Mouse (Mus musculus): ENCODE results near the gene Gm42715. TPM values are rescaled to one million over a fixed set of nuclear protein-coding genes. Genes with fewer than 3 reads are reported as not detected.
A peak's percentile ranks its signal among the peaks of the same experiment; 100 is the strongest.

Gm42715 gene
- polyA plus RNA-seq, 1 experiment: 13.1 TPM

DNA sequence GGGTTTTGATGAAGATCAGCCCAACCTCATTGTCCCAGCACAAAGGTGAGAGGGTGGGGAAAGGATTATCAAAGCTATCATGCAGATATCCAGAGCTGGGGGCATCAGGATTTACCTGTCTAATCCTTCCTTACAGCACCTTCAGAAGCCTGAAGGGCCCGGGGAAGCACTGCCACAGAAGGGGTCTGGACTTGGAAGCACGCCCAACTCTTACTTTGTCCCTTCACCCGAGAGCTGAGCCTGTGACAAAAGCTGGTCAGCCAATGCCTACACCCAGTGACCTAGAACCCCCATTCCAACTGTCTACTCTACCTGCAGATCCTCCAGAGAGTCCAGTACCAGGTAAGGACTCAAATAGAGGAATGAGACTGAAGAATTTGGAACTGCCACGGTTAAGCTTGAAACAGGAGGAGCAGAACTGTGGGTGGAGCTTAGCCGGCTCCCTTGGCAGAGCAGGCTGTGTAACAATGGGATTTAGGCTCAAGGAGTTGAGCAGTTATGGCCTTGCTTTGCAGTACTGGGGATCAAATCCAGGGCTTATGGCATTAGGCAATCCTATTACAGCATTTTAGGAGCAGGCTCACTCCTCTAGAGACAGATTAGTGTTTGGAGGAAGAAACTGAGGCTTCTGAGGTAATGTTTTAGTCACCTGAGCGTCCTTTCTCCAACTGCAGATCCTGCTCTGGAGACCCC, 44.9 kb upstream of the Gm42715 start:
- TF ChIP-seq POLR2A (IDR thresholded peaks at IDR 0.05; ENCODE audit: low read depth, low read length) (no peak), CTCF (conservative IDR thresholded peaks at IDR 0.05; ENCODE audit: insufficient read depth, insufficient read length, low read depth, low read length) (no peak)
- DNase-seq: peak; percentile 26
- 57% methylated on average over 6 of the region's 6 CpGs for WGBS
- no peak overlapping the region for H3K27ac ChIP-seq (ENCODE audit: insufficient read depth, low read depth, low read length)
- H3K4me3 ChIP-seq (ENCODE audit: insufficient read depth, low read depth, low read length): no peak overlapping the region
- no peaks in the 10 kb centered on the region for H3K27me3 ChIP-seq (replicated peaks; ENCODE audit: control insufficient read depth, insufficient read depth, low read length)
- H3K36me3 ChIP-seq (ENCODE audit: control insufficient read depth, insufficient read depth, low read length): no peaks in the 10 kb centered on the region; the same call in none of the 2 replicates
- peaks cover 10% of the 10 kb centered on the region; the same call in 1 of the 2 replicates for H3K4me1 ChIP-seq (ENCODE audit: control insufficient read depth, insufficient read depth, low read length)

DNA sequence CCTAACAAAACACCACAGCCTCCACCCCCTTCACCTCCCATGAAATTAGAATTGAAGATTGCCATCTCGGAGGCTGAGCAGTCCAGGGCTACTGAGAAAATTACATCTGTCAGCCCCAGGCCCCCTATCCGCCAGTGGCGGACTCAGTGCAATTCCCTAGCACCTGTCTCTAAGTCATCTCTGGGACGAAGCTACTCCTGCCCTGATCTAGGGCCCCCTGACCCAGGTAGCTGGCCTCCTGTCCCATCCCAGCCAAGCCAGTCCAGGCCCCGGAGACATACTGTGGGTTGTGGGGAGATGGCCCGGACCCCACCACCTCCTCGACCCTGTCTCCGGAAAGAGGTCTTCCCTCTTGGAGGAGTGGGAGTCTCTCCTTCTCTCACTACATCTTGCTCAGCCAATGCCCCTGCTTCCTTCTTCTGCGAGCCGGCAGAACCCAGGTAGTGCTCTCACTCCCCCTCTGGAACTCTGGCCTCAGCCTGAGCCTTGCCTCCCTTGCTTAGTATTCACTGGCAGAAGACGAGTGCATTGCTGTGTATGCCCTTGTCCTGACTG, 44.1 kb upstream of the Gm42715 start:
- no peak for TF ChIP-seq CTCF (conservative IDR thresholded peaks at IDR 0.05; ENCODE audit: insufficient read depth, insufficient read length, low read depth, low read length)
- no peak for TF ChIP-seq POLR2A (IDR thresholded peaks at IDR 0.05; ENCODE audit: low read depth, low read length)
- DNase-seq: no peak
- Histone ChIP-seq H3K27ac (ENCODE audit: insufficient read depth, low read depth, low read length) (no peak overlapping the region), H3K27me3 (replicated peaks; ENCODE audit: control insufficient read depth, insufficient read depth, low read length) (no peaks in the 10 kb centered on the region), H3K4me3 (ENCODE audit: insufficient read depth, low read depth, low read length) (no peak overlapping the region), H3K4me1 (ENCODE audit: control insufficient read depth, insufficient read depth, low read length) (peaks cover 10% of the 10 kb centered on the region; the same call in 1 of the 2 replicates), H3K36me3 (ENCODE audit: control insufficient read depth, insufficient read depth, low read length) (no peaks in the 10 kb centered on the region; the same call in none of the 2 replicates)
- WGBS: 89% methylated on average over 11 of the region's 11 CpGs

- H3K36me3 ChIP-seq (ENCODE audit: control insufficient read depth, insufficient read depth, low read length): no peaks in the 10 kb centered on the region; the same call in none of the 2 replicates
- TF ChIP-seq CTCF (conservative IDR thresholded peaks at IDR 0.05; ENCODE audit: insufficient read depth, insufficient read length, low read depth, low read length) (no peak), POLR2A (IDR thresholded peaks at IDR 0.05; ENCODE audit: low read depth, low read length) (no peak)
- H3K4me1 ChIP-seq (ENCODE audit: control insufficient read depth, insufficient read depth, low read length): peaks cover 17% of the 10 kb centered on the region; the same call in 1 of the 2 replicates
- H3K4me3 ChIP-seq (ENCODE audit: insufficient read depth, low read depth, low read length): no peak overlapping the region
- 94% methylated on average over 11 of the region's 11 CpGs for WGBS
- no peaks in the 10 kb centered on the region for H3K27me3 ChIP-seq (replicated peaks; ENCODE audit: control insufficient read depth, insufficient read depth, low read length)
- no peak overlapping the region for H3K27ac ChIP-seq (ENCODE audit: insufficient read depth, low read depth, low read length)
- no peak for DNase-seq
Measured at GRCm38 (mm10) chr7:127476336-127476735, 43.0 kb upstream of the Gm42715 start.

DNA sequence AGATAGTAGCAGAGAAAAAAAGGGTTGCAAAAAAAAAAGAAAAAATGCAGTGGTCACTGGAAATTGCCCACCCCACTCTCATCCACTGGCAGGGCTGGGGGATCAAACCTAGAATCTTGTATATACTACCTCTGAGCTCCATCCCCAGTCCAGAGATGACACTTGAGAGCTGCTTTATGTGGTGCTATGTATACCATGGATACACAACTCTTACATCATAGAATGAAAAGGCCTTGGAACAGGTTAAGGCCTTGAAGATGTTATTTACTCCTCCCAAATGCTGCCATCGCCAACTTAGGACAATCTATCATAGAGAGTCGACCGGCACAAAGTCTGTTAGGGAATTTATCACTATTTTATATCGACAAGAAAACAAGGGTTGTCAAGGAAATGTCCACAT, 42.5 kb upstream of the Gm42715 start:
- Histone ChIP-seq H3K4me1 (ENCODE audit: control insufficient read depth, insufficient read depth, low read length) (peaks cover 17% of the 10 kb centered on the region; the same call in 1 of the 2 replicates), H3K4me3 (ENCODE audit: insufficient read depth, low read depth, low read length) (no peak overlapping the region), H3K27me3 (replicated peaks; ENCODE audit: control insufficient read depth, insufficient read depth, low read length) (no peaks in the 10 kb centered on the region), H3K36me3 (ENCODE audit: control insufficient read depth, insufficient read depth, low read length) (no peaks in the 10 kb centered on the region; the same call in none of the 2 replicates), H3K27ac (ENCODE audit: insufficient read depth, low read depth, low read length) (peak overlapping the region; percentile 61)
- DNase-seq: no peak
- TF ChIP-seq POLR2A (IDR thresholded peaks at IDR 0.05; ENCODE audit: low read depth, low read length): no peak
- TF ChIP-seq CTCF (conservative IDR thresholded peaks at IDR 0.05; ENCODE audit: insufficient read depth, insufficient read length, low read depth, low read length): no peak
- WGBS: 47% methylated on average over 4 of the region's 4 CpGs

- Histone ChIP-seq H3K27me3 (replicated peaks; ENCODE audit: control insufficient read depth, insufficient read depth, low read length) (no peaks in the 10 kb centered on the region), H3K36me3 (ENCODE audit: control insufficient read depth, insufficient read depth, low read length) (peaks cover 2% of the 10 kb centered on the region), H3K4me1 (ENCODE audit: control insufficient read depth, insufficient read depth, low read length) (peaks cover 12% of the 10 kb centered on the region; the same call in 1 of the 2 replicates), H3K4me3 (ENCODE audit: insufficient read depth, low read depth, low read length) (peak overlapping the region; percentile 65), H3K27ac (ENCODE audit: insufficient read depth, low read depth, low read length) (peak overlapping the region; percentile 96)
- TF ChIP-seq POLR2A (IDR thresholded peaks at IDR 0.05; ENCODE audit: low read depth, low read length): peak; percentile 86
- TF ChIP-seq CTCF (conservative IDR thresholded peaks at IDR 0.05; ENCODE audit: insufficient read depth, insufficient read length, low read depth, low read length): 0 out of 2 replicates have a peak, but pooled peaks have one; percentile 30
- peak; percentile 100 for DNase-seq
- under 1% methylated on average over 50 of the region's 50 CpGs for WGBS
Measured at GRCm38 (mm10) chr7:127477687-127478634, 41.4 kb upstream of the Gm42715 start.

GRCm38 (mm10) chr7:127478635-127479317, 40.6 kb upstream of the Gm42715 start, which contains the start of gene Fbrs:
Gene Fbrs, plus strand, starts transcription at chr7:127479199.
- under 1% methylated on average over 62 of the region's 62 CpGs for WGBS
- H3K27me3 ChIP-seq (replicated peaks; ENCODE audit: control insufficient read depth, insufficient read depth, low read length): no peaks in the 10 kb centered on the region
- H3K36me3 ChIP-seq (ENCODE audit: control insufficient read depth, insufficient read depth, low read length): peaks cover 3% of the 10 kb centered on the region
- peak within 1 kb of the TSS; percentile 96 for H3K27ac ChIP-seq (ENCODE audit: insufficient read depth, low read depth, low read length)
- TF ChIP-seq POLR2A (IDR thresholded peaks at IDR 0.05; ENCODE audit: low read depth, low read length): peak; percentile 39
- TF ChIP-seq CTCF (conservative IDR thresholded peaks at IDR 0.05; ENCODE audit: insufficient read depth, insufficient read length, low read depth, low read length): no peak
- H3K4me3 ChIP-seq (ENCODE audit: insufficient read depth, low read depth, low read length): peak within 1 kb of the TSS; percentile 65
- peak; percentile 99 for DNase-seq
- peaks cover 12% of the 10 kb centered on the region; the same call in 1 of the 2 replicates for H3K4me1 ChIP-seq (ENCODE audit: control insufficient read depth, insufficient read depth, low read length)

Data from kidney, adult 2 months (tissue).